Mouse (Mus musculus): ENCODE data around the gene Ylpm1. TPM values are rescaled to one million over a fixed set of nuclear protein-coding genes. Genes with fewer than 3 reads are reported as not detected.
A peak's percentile ranks its signal among the peaks of the same experiment; 100 is the strongest.

Gene Ylpm1
- total RNA-seq, 1 experiment from 2014 or later = 67.9 TPM

DNA sequence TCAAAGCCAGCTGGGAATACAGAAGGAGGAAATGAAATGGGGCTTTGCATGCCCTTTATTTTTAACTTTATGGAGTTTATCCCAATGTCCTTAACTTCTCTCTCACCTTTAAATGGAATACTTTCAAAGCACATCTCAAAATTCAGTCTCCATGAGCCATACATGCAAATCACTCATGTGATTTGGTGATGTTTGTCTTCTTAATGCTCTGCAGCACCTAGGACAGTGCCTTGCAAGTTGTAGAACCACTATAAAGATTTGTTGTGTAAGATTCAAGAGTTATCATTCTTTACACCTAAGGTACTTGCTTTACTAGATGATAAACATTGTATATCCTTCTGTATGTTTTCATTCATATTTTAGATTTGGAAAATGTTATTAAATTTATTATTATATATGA is 2.9 kb downstream of the Ylpm1 start:
- ATAC-seq (ENCODE audit: extremely low read depth, insufficient number of reproducible peaks, low FRiP score, poor library complexity, severe bottlenecking) = no peak

DNA sequence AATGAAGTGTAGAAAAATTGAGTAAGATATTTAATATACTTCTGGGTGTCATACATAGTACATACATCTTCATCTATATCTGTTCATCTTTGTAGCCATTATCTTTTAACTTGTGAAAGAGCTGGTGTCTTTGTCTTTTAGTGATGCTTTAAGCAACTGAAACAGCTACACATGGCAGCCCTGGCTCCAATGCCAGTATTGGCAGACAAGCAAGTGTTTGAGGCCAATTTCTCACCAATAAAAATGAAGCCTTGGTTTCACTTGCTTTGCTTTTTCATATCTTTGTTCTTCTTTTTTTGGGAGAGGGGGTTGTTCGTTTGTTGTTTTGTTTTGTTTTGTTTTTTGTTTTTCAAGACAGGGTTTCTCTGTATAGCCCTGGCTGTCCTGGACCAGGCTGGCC is 10.1 kb downstream of the Ylpm1 start:
- ATAC-seq (ENCODE audit: extremely low read depth, insufficient number of reproducible peaks, low FRiP score, poor library complexity, severe bottlenecking) = no peak

GRCm38 (mm10) chr12:85007021-85007420 is 10.9 kb downstream of the Ylpm1 start:
- ATAC-seq (ENCODE audit: extremely low read depth, insufficient number of reproducible peaks, low FRiP score, poor library complexity, severe bottlenecking) = no peak

- no peak for ATAC-seq (ENCODE audit: extremely low read depth, insufficient number of reproducible peaks, low FRiP score, poor library complexity, severe bottlenecking)
These were observed 13.7 kb downstream of the Ylpm1 start for GRCm38 (mm10) chr12:85009776-85010175.

GRCm38 (mm10) chr12:85010541-85010940 is 14.4 kb downstream of the Ylpm1 start:
- no peak for ATAC-seq (ENCODE audit: extremely low read depth, insufficient number of reproducible peaks, low FRiP score, poor library complexity, severe bottlenecking)

DNA sequence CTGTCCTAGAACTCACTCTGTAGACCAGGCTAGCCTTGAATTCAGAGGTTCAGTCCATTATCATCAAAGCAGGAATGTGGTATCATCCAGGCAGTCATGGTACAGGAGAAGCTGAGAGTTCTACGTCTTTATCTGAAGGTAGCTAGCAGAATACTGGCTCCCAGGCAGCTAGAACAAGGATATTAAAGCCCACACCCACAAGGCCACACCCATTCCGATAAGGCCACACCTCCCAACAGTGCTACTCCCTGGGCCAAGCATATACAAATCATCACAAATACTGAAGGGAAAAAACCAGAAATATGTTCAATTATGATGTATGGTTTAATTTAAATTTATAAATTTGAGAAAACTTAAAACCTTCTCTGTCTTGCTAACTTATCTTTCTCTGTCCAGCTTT is 16.1 kb downstream of the Ylpm1 start:
- no peak for ATAC-seq (ENCODE audit: extremely low read depth, insufficient number of reproducible peaks, low FRiP score, poor library complexity, severe bottlenecking)

- ATAC-seq (ENCODE audit: extremely low read depth, insufficient number of reproducible peaks, low FRiP score, poor library complexity, severe bottlenecking) = no peak
These were observed 25.9 kb downstream of the Ylpm1 start for GRCm38 (mm10) chr12:85022071-85022470.

DNA sequence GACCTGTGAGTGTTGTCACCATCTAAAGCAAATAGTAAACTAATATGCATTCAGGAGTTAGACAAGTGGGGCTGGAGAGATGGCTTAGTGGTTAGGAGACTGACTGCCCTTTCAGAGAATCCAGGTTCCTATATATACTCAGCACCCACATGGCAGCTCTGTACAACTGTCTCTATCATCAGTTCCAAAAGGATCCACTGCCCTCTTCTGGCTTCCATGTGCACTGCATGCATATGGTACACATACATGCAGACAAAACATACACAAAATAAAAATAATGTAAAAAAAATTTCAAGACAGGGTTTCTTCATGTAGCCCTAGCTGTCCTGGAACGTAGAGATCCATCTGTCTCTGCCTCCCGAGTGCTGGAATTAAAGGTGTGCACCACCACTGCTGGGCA is 36.6 kb downstream of the Ylpm1 start:
- no peak for ATAC-seq (ENCODE audit: extremely low read depth, insufficient number of reproducible peaks, low FRiP score, poor library complexity, severe bottlenecking)

- ATAC-seq (ENCODE audit: extremely low read depth, insufficient number of reproducible peaks, low FRiP score, poor library complexity, severe bottlenecking) = no peak
These were observed 55.1 kb downstream of the Ylpm1 start for GRCm38 (mm10) chr12:85051218-85051617.

- ATAC-seq (ENCODE audit: extremely low read depth, insufficient number of reproducible peaks, low FRiP score, poor library complexity, severe bottlenecking) = no peak
These were observed 74.9 kb downstream of the Ylpm1 start for GRCm38 (mm10) chr12:85071043-85071442.

DNA sequence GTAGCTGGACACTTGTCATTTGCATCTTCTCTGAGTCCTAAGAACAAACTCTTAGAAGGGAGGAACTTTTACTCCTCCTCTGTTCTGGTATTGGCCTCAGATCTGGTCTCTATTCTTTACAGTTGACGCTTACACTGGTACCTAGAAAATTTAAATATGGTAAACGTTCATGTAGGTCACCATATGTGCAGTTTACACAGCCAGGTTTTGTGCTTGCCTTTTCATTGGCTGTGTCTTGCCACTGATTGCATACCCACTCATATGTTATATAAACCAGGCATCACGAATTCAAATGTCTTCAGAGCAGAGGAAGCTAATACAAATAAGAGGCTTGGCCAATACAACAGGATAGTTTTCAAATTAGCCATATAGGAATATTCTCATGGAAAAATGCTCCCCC is 81.0 kb downstream of the Ylpm1 start:
- ATAC-seq (ENCODE audit: extremely low read depth, insufficient number of reproducible peaks, low FRiP score, poor library complexity, severe bottlenecking) = no peak

- no peak for ATAC-seq (ENCODE audit: extremely low read depth, insufficient number of reproducible peaks, low FRiP score, poor library complexity, severe bottlenecking)
These were observed 88.1 kb downstream of the Ylpm1 start for GRCm38 (mm10) chr12:85084257-85084656.

DNA sequence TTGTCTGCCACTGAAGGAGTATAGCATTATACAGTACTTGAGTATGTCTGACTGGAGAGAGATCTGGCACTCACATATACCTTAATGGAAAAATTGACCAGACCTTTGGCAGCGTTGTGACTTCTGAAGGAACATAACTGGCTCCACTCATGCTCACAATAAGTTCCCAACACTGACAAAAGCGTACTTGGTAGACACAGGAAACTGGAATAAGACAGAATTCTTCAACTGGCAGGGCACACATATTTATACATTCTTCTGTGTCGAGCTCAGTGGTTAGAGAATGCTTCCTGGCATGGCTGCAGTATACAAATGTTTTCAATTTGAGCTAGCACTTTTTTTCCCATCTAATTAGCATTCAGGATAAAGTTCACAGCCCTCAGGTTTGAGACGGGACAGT is 88.8 kb downstream of the Ylpm1 start:
- no peak for ATAC-seq (ENCODE audit: extremely low read depth, insufficient number of reproducible peaks, low FRiP score, poor library complexity, severe bottlenecking)

- ATAC-seq (ENCODE audit: extremely low read depth, insufficient number of reproducible peaks, low FRiP score, poor library complexity, severe bottlenecking) = no peak
These were observed 91.7 kb downstream of the Ylpm1 start for GRCm38 (mm10) chr12:85087845-85088244.

DNA sequence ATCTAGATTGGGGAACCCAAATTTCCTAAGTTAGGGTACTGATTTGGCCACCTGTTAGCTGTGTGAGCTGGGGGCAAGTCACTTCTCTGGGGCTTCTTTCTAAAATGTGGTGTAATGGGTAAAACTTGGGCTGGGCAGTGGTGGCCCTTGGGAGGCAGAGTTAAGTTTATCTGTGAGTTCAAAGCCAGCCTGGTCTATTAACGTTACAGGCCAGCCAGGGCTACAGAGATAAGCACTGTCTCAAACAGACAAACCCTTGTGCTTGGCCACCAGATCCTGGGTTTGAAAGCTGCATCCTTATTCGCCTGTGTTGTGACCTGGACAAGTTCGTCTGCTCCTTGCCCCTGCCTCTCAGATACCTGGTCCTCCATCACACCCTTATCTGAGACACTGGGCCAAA is 95.1 kb downstream of the Ylpm1 start:
- no peak for ATAC-seq (ENCODE audit: extremely low read depth, insufficient number of reproducible peaks, low FRiP score, poor library complexity, severe bottlenecking)

DNA sequence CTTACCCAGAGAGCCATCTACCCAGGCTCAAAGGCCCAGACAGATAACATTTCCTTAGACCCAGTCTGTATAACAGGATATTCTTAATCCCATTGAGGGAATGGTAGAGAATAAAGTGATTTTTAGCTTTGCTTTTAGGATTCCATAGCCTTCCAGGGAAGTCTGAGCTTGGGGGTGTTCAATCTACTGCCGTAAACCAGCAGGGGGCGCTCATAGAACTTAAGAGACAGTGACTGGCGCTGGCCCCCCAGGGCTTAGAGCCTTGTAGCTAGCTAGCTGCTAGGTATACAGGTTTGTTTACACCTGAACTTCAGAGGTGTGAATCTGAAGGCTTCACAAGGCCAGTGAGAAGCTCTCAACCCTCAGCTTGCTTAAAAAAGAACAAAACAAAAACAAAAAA is 96.1 kb downstream of the Ylpm1 start:
- ATAC-seq (ENCODE audit: extremely low read depth, insufficient number of reproducible peaks, low FRiP score, poor library complexity, severe bottlenecking) = 0 out of 2 replicates have a peak, but pooled peaks have one; percentile 45

- no peak for ATAC-seq (ENCODE audit: extremely low read depth, insufficient number of reproducible peaks, low FRiP score, poor library complexity, severe bottlenecking)
These were observed 97.9 kb downstream of the Ylpm1 start for GRCm38 (mm10) chr12:85094010-85094409.

DNA sequence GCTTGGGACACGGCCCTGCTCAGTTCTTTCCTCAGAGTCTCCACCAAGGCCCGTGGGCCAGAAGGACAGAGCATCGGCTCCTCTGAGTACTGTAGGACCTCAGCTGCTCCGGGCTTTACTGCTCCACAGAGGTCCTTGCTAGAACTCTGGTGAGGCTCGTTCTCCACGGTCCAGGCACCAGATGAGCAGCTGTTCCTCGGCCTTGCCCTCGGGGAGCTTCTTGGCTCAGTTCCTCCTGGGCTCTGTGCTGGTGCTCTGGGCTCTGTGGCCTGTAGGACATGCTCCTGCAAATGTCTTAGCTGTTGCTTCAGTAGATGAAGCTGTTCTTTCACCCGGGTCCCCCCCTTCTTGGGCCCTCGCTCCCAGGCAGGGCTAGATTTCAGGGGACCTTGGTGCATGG is 98.6 kb downstream of the Ylpm1 start:
- no peak for ATAC-seq (ENCODE audit: extremely low read depth, insufficient number of reproducible peaks, low FRiP score, poor library complexity, severe bottlenecking)

DNA sequence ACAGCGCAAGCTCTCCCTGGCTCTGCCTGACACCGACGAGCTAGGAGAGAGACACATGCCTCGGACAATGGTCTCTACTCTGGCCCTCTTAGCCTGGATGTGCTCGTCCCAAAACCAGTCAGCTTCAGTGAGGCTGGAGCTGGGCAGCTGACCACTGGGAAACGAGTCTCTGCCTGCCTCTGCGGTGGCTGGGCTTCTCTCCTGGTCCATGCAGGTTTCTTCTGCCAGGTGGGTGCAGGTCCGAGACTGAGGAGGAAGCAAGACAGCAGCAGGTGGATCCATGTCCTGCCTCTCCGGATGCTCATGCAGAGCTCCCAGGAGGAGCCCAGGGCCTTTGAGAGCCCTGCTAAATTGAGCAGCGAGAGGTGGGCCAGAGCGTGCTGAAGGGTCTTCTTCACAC is 99.0 kb downstream of the Ylpm1 start:
- no peak for ATAC-seq (ENCODE audit: extremely low read depth, insufficient number of reproducible peaks, low FRiP score, poor library complexity, severe bottlenecking)

DNA sequence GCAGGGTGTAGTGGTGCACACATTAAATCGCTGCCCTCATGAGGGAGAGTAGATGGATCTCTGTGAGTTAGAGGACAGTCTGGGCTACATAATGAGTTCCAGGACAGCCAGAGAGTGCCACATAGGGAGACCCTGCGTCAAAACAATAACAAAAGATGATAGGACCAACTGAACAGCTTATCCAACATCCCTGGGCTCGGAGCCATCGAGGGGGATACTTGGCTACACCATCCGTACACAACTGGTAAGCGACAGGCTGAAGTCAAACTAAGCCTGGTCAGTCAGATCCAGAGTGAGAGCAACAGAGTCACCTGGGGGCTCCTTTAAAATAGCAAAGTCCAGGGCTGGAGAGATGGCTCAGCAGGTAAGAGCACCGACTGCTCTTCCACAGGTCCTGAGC is 99.7 kb downstream of the Ylpm1 start:
- ATAC-seq (ENCODE audit: extremely low read depth, insufficient number of reproducible peaks, low FRiP score, poor library complexity, severe bottlenecking) = no peak

- ATAC-seq (ENCODE audit: extremely low read depth, insufficient number of reproducible peaks, low FRiP score, poor library complexity, severe bottlenecking) = no peak
These were observed 104.9 kb downstream of the Ylpm1 start for GRCm38 (mm10) chr12:85101001-85101400.
